Mouse (Mus musculus): ENCODE data around the gene Lmx1b. TPM values are rescaled to one million over a fixed set of nuclear protein-coding genes. Genes with fewer than 3 reads are reported as not detected.
A peak's percentile ranks its signal among the peaks of the same experiment; 100 is the strongest.

The Lmx1b gene
- polyA plus RNA-seq, 1 experiment from 2014 or later, result 0.84 TPM

- Histone ChIP-seq H3K9ac (peak overlapping the region; percentile 18; the same call in 1 of the 2 replicates), H3K27ac (no peak overlapping the region), H3K27me3 (peaks cover 100% of the 10 kb centered on the region), H3K4me1 (peaks cover 39% of the 10 kb centered on the region), H3K4me3 (replicated peaks) (peak overlapping the region; percentile 25), H3K36me3 (replicated peaks) (no peaks in the 10 kb centered on the region), H3K9me3 (no peaks in the 10 kb centered on the region), H3K4me2 (peak overlapping the region; percentile 33)
- whole genome bisulfite sequencing, result under 1% methylated on average over 41 of the region's 41 CpGs
- no peak for ATAC-seq (ENCODE audit: low FRiP score)
Observed at GRCm38 (mm10) chr2:33641859-33642571, 1.7 kb upstream of the Lmx1b start.

- H3K4me2 ChIP-seq, result peak overlapping the region; percentile 68
- WGBS, result under 1% methylated on average over 44 of the region's 56 CpGs
- peaks cover 98% of the 10 kb centered on the region for H3K27me3 ChIP-seq
- no peaks in the 10 kb centered on the region for H3K9me3 ChIP-seq
- H3K36me3 ChIP-seq (replicated peaks), result no peaks in the 10 kb centered on the region
- H3K27ac ChIP-seq, result no peak overlapping the region
- peak overlapping the region; percentile 38 for H3K9ac ChIP-seq
- H3K4me3 ChIP-seq (replicated peaks), result peak overlapping the region; percentile 45
- ATAC-seq (ENCODE audit: low FRiP score), result no peak
- H3K4me1 ChIP-seq, result peaks cover 36% of the 10 kb centered on the region
Observed at GRCm38 (mm10) chr2:33640978-33641858, 907 bp upstream of the Lmx1b start.

- Histone ChIP-seq H3K4me1 (peaks cover 30% of the 10 kb centered on the region), H3K36me3 (replicated peaks) (no peaks in the 10 kb centered on the region), H3K27me3 (peaks cover 98% of the 10 kb centered on the region), H3K4me3 (replicated peaks) (peak overlapping the region; percentile 45), H3K4me2 (peak overlapping the region; percentile 47), H3K9ac (peak overlapping the region; percentile 36; the same call in 1 of the 2 replicates), H3K27ac (no peak overlapping the region), H3K9me3 (no peaks in the 10 kb centered on the region)
- ATAC-seq (ENCODE audit: low FRiP score), result no peak; the same call in 1 of the 2 replicates
- under 1% methylated on average over 69 of the region's 71 CpGs for WGBS
Observed at GRCm38 (mm10) chr2:33639301-33640170, 775 bp downstream of the Lmx1b start.

GRCm38 (mm10) chr2:33638141-33638733 is 2.1 kb downstream of the Lmx1b start:
- WGBS, result 16% methylated on average over 6 of the region's 6 CpGs
- ATAC-seq (ENCODE audit: low FRiP score), result no peak
- Histone ChIP-seq H3K27me3 (peaks cover 98% of the 10 kb centered on the region), H3K9ac (no peak overlapping the region), H3K4me2 (no peak overlapping the region), H3K4me1 (peaks cover 30% of the 10 kb centered on the region), H3K27ac (no peak overlapping the region), H3K36me3 (replicated peaks) (no peaks in the 10 kb centered on the region), H3K4me3 (replicated peaks) (peak overlapping the region; percentile 8; the same call in 1 of the 2 replicates), H3K9me3 (no peaks in the 10 kb centered on the region)

- Histone ChIP-seq H3K4me1 (peaks cover 27% of the 10 kb centered on the region), H3K9ac (no peak overlapping the region), H3K27ac (no peak overlapping the region), H3K4me3 (replicated peaks) (no peak overlapping the region), H3K9me3 (no peaks in the 10 kb centered on the region), H3K27me3 (peaks cover 98% of the 10 kb centered on the region), H3K4me2 (no peak overlapping the region), H3K36me3 (replicated peaks) (no peaks in the 10 kb centered on the region)
- no peak for ATAC-seq (ENCODE audit: low FRiP score)
- WGBS, result 2% methylated on average over 7 of the region's 7 CpGs
Observed at GRCm38 (mm10) chr2:33637288-33637687, 3.0 kb downstream of the Lmx1b start.

GRCm38 (mm10) chr2:33636628-33637188 is 3.6 kb downstream of the Lmx1b start:
- Histone ChIP-seq H3K4me1 (peaks cover 28% of the 10 kb centered on the region), H3K27ac (no peak overlapping the region), H3K4me2 (no peak overlapping the region), H3K27me3 (peaks cover 98% of the 10 kb centered on the region), H3K9ac (no peak overlapping the region), H3K4me3 (replicated peaks) (no peak overlapping the region), H3K36me3 (replicated peaks) (no peaks in the 10 kb centered on the region), H3K9me3 (no peaks in the 10 kb centered on the region)
- WGBS, result under 1% methylated on average over 26 of the region's 26 CpGs
- no peak for ATAC-seq (ENCODE audit: low FRiP score)

- no peaks in the 10 kb centered on the region for H3K36me3 ChIP-seq (replicated peaks)
- peaks cover 98% of the 10 kb centered on the region for H3K27me3 ChIP-seq
- no peak for ATAC-seq (ENCODE audit: low FRiP score)
- no peak overlapping the region for H3K4me2 ChIP-seq
- WGBS, result 1% methylated on average over 21 of the region's 21 CpGs
- H3K9ac ChIP-seq, result no peak overlapping the region
- H3K9me3 ChIP-seq, result no peaks in the 10 kb centered on the region
- no peak overlapping the region for H3K27ac ChIP-seq
- H3K4me3 ChIP-seq (replicated peaks), result no peak overlapping the region
- peaks cover 34% of the 10 kb centered on the region for H3K4me1 ChIP-seq
Observed at GRCm38 (mm10) chr2:33636117-33636521, 4.2 kb downstream of the Lmx1b start.

- H3K9ac ChIP-seq, result no peak overlapping the region
- no peak overlapping the region for H3K4me2 ChIP-seq
- no peak overlapping the region for H3K27ac ChIP-seq
- H3K27me3 ChIP-seq, result peaks cover 98% of the 10 kb centered on the region
- H3K36me3 ChIP-seq (replicated peaks), result no peaks in the 10 kb centered on the region
- 3% methylated on average over 19 of the region's 19 CpGs for WGBS
- H3K4me3 ChIP-seq (replicated peaks), result no peak overlapping the region
- H3K9me3 ChIP-seq, result no peaks in the 10 kb centered on the region
- H3K4me1 ChIP-seq, result peaks cover 34% of the 10 kb centered on the region
- ATAC-seq (ENCODE audit: low FRiP score), result no peak
Observed at GRCm38 (mm10) chr2:33635323-33636116, 4.8 kb downstream of the Lmx1b start.

- Histone ChIP-seq H3K9me3 (no peaks in the 10 kb centered on the region), H3K4me2 (no peak overlapping the region), H3K4me3 (replicated peaks) (no peak overlapping the region), H3K27ac (no peak overlapping the region), H3K4me1 (peaks cover 34% of the 10 kb centered on the region), H3K9ac (no peak overlapping the region), H3K27me3 (peaks cover 98% of the 10 kb centered on the region), H3K36me3 (replicated peaks) (no peaks in the 10 kb centered on the region)
- 16% methylated on average over 4 of the region's 4 CpGs for WGBS
- no peak for ATAC-seq (ENCODE audit: low FRiP score)
Observed at GRCm38 (mm10) chr2:33634481-33635090, 5.7 kb downstream of the Lmx1b start.

GRCm38 (mm10) chr2:33633955-33634354 is 6.4 kb downstream of the Lmx1b start:
- no peak overlapping the region for H3K27ac ChIP-seq
- 11% methylated on average over 5 of the region's 5 CpGs for WGBS
- no peaks in the 10 kb centered on the region for H3K36me3 ChIP-seq (replicated peaks)
- no peak overlapping the region for H3K9ac ChIP-seq
- H3K4me2 ChIP-seq, result no peak overlapping the region
- peaks cover 34% of the 10 kb centered on the region for H3K4me1 ChIP-seq
- no peak overlapping the region for H3K4me3 ChIP-seq (replicated peaks)
- no peaks in the 10 kb centered on the region for H3K9me3 ChIP-seq
- ATAC-seq (ENCODE audit: low FRiP score), result no peak
- H3K27me3 ChIP-seq, result peaks cover 98% of the 10 kb centered on the region

Measured in forebrain, embryonic 12.5 days (tissue).